Mouse (Mus musculus): ENCODE data around the gene Bglap3. TPM values are rescaled to one million over a fixed set of nuclear protein-coding genes. Genes with fewer than 3 reads are reported as not detected.
A peak's percentile ranks its signal among the peaks of the same experiment; 100 is the strongest.

The Bglap3 gene
- polyA plus RNA-seq, 1 experiment: not detected

- H3K36me3 ChIP-seq (ENCODE audit: control insufficient read depth): peaks cover 84% of the 10 kb centered on the region
Measured at GRCm38 (mm10) chr3:88361096-88361495, 11.4 kb downstream of the Bglap3 start.

GRCm38 (mm10) chr3:88359989-88360388, 12.6 kb downstream of the Bglap3 start:
- H3K4me1 ChIP-seq (ENCODE audit: control insufficient read depth): peaks cover 58% of the 10 kb centered on the region
- peaks cover 88% of the 10 kb centered on the region for H3K36me3 ChIP-seq (ENCODE audit: control insufficient read depth)
- TF ChIP-seq GATA1 (IDR thresholded peaks at IDR 0.05; ENCODE audit: low read length) (no peak), TAL1 (IDR thresholded peaks at IDR 0.05; ENCODE audit: low read length) (no peak)

More at GRCm38 (mm10) chr3:88361096-88361495, 11.4 kb downstream of the Bglap3 start:
- H3K27me3 ChIP-seq (ENCODE audit: control insufficient read depth): peaks cover 15% of the 10 kb centered on the region
- H3K4me1 ChIP-seq (ENCODE audit: control insufficient read depth): peaks cover 69% of the 10 kb centered on the region
- H3K4me3 ChIP-seq (replicated peaks): no peak overlapping the region
- peaks cover 5% of the 10 kb centered on the region; the same call in 1 of the 2 replicates for H3K9me3 ChIP-seq (ENCODE audit: control insufficient read depth, low read length)
- TF ChIP-seq GATA1 (IDR thresholded peaks at IDR 0.05; ENCODE audit: low read length) (no peak), TAL1 (IDR thresholded peaks at IDR 0.05; ENCODE audit: low read length) (no peak)

GRCm38 (mm10) chr3:88359584-88359983, 13.0 kb downstream of the Bglap3 start:
- TF ChIP-seq TAL1 (IDR thresholded peaks at IDR 0.05; ENCODE audit: low read length): no peak
- no peak for TF ChIP-seq GATA1 (IDR thresholded peaks at IDR 0.05; ENCODE audit: low read length)
- H3K27me3 ChIP-seq (ENCODE audit: control insufficient read depth): no peaks in the 10 kb centered on the region
- H3K4me3 ChIP-seq (replicated peaks): no peak overlapping the region
- no peaks in the 10 kb centered on the region for H3K9me3 ChIP-seq (ENCODE audit: control insufficient read depth, low read length)
- peaks cover 54% of the 10 kb centered on the region for H3K4me1 ChIP-seq (ENCODE audit: control insufficient read depth)
- peaks cover 92% of the 10 kb centered on the region for H3K36me3 ChIP-seq (ENCODE audit: control insufficient read depth)

More at GRCm38 (mm10) chr3:88359989-88360388, 12.6 kb downstream of the Bglap3 start:
- Histone ChIP-seq H3K9me3 (ENCODE audit: control insufficient read depth, low read length) (no peaks in the 10 kb centered on the region), H3K4me3 (replicated peaks) (no peak overlapping the region), H3K27me3 (ENCODE audit: control insufficient read depth) (peaks cover 4% of the 10 kb centered on the region)

GRCm38 (mm10) chr3:88354396-88355165, 18.0 kb downstream of the Bglap3 start:
- no peak for TF ChIP-seq TAL1 (IDR thresholded peaks at IDR 0.05; ENCODE audit: low read length)
- H3K9me3 ChIP-seq (ENCODE audit: control insufficient read depth, low read length): no peaks in the 10 kb centered on the region
- H3K4me3 ChIP-seq (replicated peaks): no peak overlapping the region
- H3K27me3 ChIP-seq (ENCODE audit: control insufficient read depth): no peaks in the 10 kb centered on the region; the same call in 1 of the 2 replicates
- H3K4me1 ChIP-seq (ENCODE audit: control insufficient read depth): peaks cover 4% of the 10 kb centered on the region
- H3K36me3 ChIP-seq (ENCODE audit: control insufficient read depth): peaks cover 100% of the 10 kb centered on the region

GRCm38 (mm10) chr3:88352907-88353306, 19.6 kb downstream of the Bglap3 start:
- Histone ChIP-seq H3K9me3 (ENCODE audit: control insufficient read depth, low read length) (no peaks in the 10 kb centered on the region), H3K27me3 (ENCODE audit: control insufficient read depth) (no peaks in the 10 kb centered on the region; the same call in 1 of the 2 replicates), H3K36me3 (ENCODE audit: control insufficient read depth) (peaks cover 100% of the 10 kb centered on the region), H3K4me1 (ENCODE audit: control insufficient read depth) (no peaks in the 10 kb centered on the region; the same call in 1 of the 2 replicates), H3K4me3 (replicated peaks) (no peak overlapping the region)
- no peak for TF ChIP-seq TAL1 (IDR thresholded peaks at IDR 0.05; ENCODE audit: low read length)
- no peak for TF ChIP-seq GATA1 (IDR thresholded peaks at IDR 0.05; ENCODE audit: low read length)

GRCm38 (mm10) chr3:88350732-88351131, 21.8 kb downstream of the Bglap3 start:
- no peak overlapping the region for H3K4me3 ChIP-seq (replicated peaks)
- no peaks in the 10 kb centered on the region for H3K4me1 ChIP-seq (ENCODE audit: control insufficient read depth)
- TF ChIP-seq GATA1 (IDR thresholded peaks at IDR 0.05; ENCODE audit: low read length): no peak
- TF ChIP-seq TAL1 (IDR thresholded peaks at IDR 0.05; ENCODE audit: low read length): no peak
- no peaks in the 10 kb centered on the region for H3K9me3 ChIP-seq (ENCODE audit: control insufficient read depth, low read length)
- peaks cover 100% of the 10 kb centered on the region for H3K36me3 ChIP-seq (ENCODE audit: control insufficient read depth)
- no peaks in the 10 kb centered on the region; the same call in 1 of the 2 replicates for H3K27me3 ChIP-seq (ENCODE audit: control insufficient read depth)

GRCm38 (mm10) chr3:88339006-88339405, 33.5 kb downstream of the Bglap3 start:
- Histone ChIP-seq H3K27me3 (ENCODE audit: control insufficient read depth) (no peaks in the 10 kb centered on the region), H3K4me3 (replicated peaks) (peak overlapping the region; percentile 78), H3K36me3 (ENCODE audit: control insufficient read depth) (peaks cover 53% of the 10 kb centered on the region), H3K9me3 (ENCODE audit: control insufficient read depth, low read length) (no peaks in the 10 kb centered on the region), H3K4me1 (ENCODE audit: control insufficient read depth) (peaks cover 68% of the 10 kb centered on the region)
- TF ChIP-seq TAL1 (IDR thresholded peaks at IDR 0.05; ENCODE audit: low read length) (no peak), GATA1 (IDR thresholded peaks at IDR 0.05; ENCODE audit: low read length) (no peak)

GRCm38 (mm10) chr3:88338316-88338715, 34.2 kb downstream of the Bglap3 start:
- Histone ChIP-seq H3K4me3 (replicated peaks) (peak overlapping the region; percentile 78), H3K4me1 (ENCODE audit: control insufficient read depth) (peaks cover 75% of the 10 kb centered on the region)
- peak; percentile 42; the same call in 1 of the 3 replicates for TF ChIP-seq TAL1 (IDR thresholded peaks at IDR 0.05; ENCODE audit: low read length)
- no peak; the same call in 1 of the 2 replicates for TF ChIP-seq GATA1 (IDR thresholded peaks at IDR 0.05; ENCODE audit: low read length)

GRCm38 (mm10) chr3:88337367-88338020, 35.0 kb downstream of the Bglap3 start:
- TF ChIP-seq TAL1 (IDR thresholded peaks at IDR 0.05; ENCODE audit: low read length): no peak
- TF ChIP-seq GATA1 (IDR thresholded peaks at IDR 0.05; ENCODE audit: low read length): no peak
- Histone ChIP-seq H3K9me3 (ENCODE audit: control insufficient read depth, low read length) (peaks cover 6% of the 10 kb centered on the region), H3K4me1 (ENCODE audit: control insufficient read depth) (peaks cover 82% of the 10 kb centered on the region), H3K27me3 (ENCODE audit: control insufficient read depth) (peaks cover 5% of the 10 kb centered on the region), H3K36me3 (ENCODE audit: control insufficient read depth) (peaks cover 43% of the 10 kb centered on the region), H3K4me3 (replicated peaks) (peak overlapping the region; percentile 78)

More at GRCm38 (mm10) chr3:88338316-88338715, 34.2 kb downstream of the Bglap3 start:
- Histone ChIP-seq H3K9me3 (ENCODE audit: control insufficient read depth, low read length) (no peaks in the 10 kb centered on the region), H3K36me3 (ENCODE audit: control insufficient read depth) (peaks cover 46% of the 10 kb centered on the region), H3K27me3 (ENCODE audit: control insufficient read depth) (no peaks in the 10 kb centered on the region)
